Mouse (Mus musculus): ENCODE measurements around the gene Kcnf1.

DNA sequence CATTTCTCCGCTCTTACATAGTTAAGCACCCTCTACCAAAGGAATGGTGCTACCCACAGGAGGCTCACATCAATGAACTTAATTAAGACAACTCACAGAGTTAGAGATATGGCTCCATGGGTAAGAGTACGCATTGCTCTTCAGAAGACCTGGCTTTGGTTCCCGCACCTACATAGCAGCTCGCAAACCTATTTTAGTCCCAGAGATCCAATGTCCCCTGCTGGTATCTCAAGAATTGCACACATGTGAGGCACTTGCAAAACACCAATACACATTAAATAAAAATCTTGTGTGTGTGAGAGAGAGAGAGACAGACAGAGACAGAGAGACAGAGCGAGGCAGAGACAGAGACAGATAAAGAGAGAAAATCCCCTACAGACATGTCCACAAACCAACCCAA lies 21.9 kb upstream of the Kcnf1 start:
- peak; percentile 17; the same call in 1 of the 2 replicates for TF ChIP-seq CTCF (conservative IDR thresholded peaks at IDR 0.05; ENCODE audit: low read length)
- TF ChIP-seq POU5F1 (IDR thresholded peaks at IDR 0.05; ENCODE audit: borderline replicate concordance, low read length), result no peak
- no peak for TF ChIP-seq NANOG (IDR thresholded peaks at IDR 0.05; ENCODE audit: borderline replicate concordance, low read length)

All from E14TG2a.4 (cell line).